Mouse (Mus musculus): ENCODE data around the gene C87436.

GRCm38 (mm10) chr6:86494767-86495166 lies 56.6 kb downstream of the C87436 start:
- no peak for TF ChIP-seq GATA1 (IDR thresholded peaks at IDR 0.05; ENCODE audit: borderline replicate concordance, low read length)
- TF ChIP-seq FLI1 (IDR thresholded peaks at IDR 0.05; ENCODE audit: low read length): no peak

Measured in megakaryocyte, embryonic 14.5 days (primary cell).